ENCODE assay signal across 8 mouse cellular contexts in genomic region chr7:103827808-103828207, GRCm38 (mm10). TPM values are rescaled to one million over a fixed set of nuclear protein-coding genes. Genes with fewer than 3 reads are reported as not detected.
A peak's percentile ranks its signal among the peaks of the same experiment; 100 is the strongest.
DNase-seq lines count a peak whose midpoint lies in the region; ATAC-seq lines count a peak whose summit lies in the region.

Hbb-bs (minus strand) TSS chr7:103828096.

- H3K4me1 ChIP-seq in kidney, embryonic 14.5 days (ENCODE audit: control insufficient read depth, insufficient read depth, low read length) = no peaks in the 10 kb centered on the region
- no peaks in the 10 kb centered on the region for H3K4me1 ChIP-seq in midbrain, embryonic 12.5 days

- no peak for ATAC-seq in kidney, embryonic 14.5 days (ENCODE audit: low FRiP score, low TSS enrichment)
- ATAC-seq in midbrain, embryonic 12.5 days (ENCODE audit: low FRiP score, low read depth) = no peak

- H3K36me3 ChIP-seq in kidney, embryonic 14.5 days (ENCODE audit: control insufficient read depth, insufficient read depth, low read length) = no peaks in the 10 kb centered on the region
- no peaks in the 10 kb centered on the region for H3K36me3 ChIP-seq in midbrain, embryonic 12.5 days

- H3K27me3 ChIP-seq in kidney, embryonic 14.5 days (ENCODE audit: control insufficient read depth, insufficient read depth, low read length) = no peaks in the 10 kb centered on the region
- no peaks in the 10 kb centered on the region for H3K27me3 ChIP-seq in midbrain, embryonic 12.5 days

- WGBS in kidney, embryonic 14.5 days = 93% methylated on average over 4 of the region's 4 CpGs
- 87% methylated on average over 4 of the region's 4 CpGs for WGBS in midbrain, embryonic 12.5 days

- H3K4me3 ChIP-seq in kidney, embryonic 14.5 days (ENCODE audit: low read length) = no peak within 1 kb of the TSS
- H3K4me3 ChIP-seq in midbrain, embryonic 12.5 days = no peak within 1 kb of the TSS

- no peaks in the 10 kb centered on the region for H3K9me3 ChIP-seq in kidney, embryonic 14.5 days (ENCODE audit: control insufficient read depth, low read length)
- H3K9me3 ChIP-seq in midbrain, embryonic 12.5 days = no peaks in the 10 kb centered on the region

- no peak within 1 kb of the TSS for H3K27ac ChIP-seq in kidney, embryonic 14.5 days (ENCODE audit: low read depth, low read length)
- H3K27ac ChIP-seq in midbrain, embryonic 12.5 days (replicated peaks) = no peak within 1 kb of the TSS

- DNase-seq in kidney, postnatal 36 days = no peak
- peak; percentile 81 for DNase-seq in c-Kit-positive CD71-positive TER-119-negative erythroid progenitor cells, embryonic 14.5 days (ENCODE audit: low read depth)
- no peak for DNase-seq in heart, adult 8-10 months (ENCODE audit: low spot score)
- DNase-seq in layer of hippocampus, postnatal 14 days (ENCODE audit: low spot score in 2 of 2) = no peak
- no peak for DNase-seq in MN1 (ENCODE audit: low spot score)
- DNase-seq in cerebellum, adult 11-12 months = no peak

- no peak within 1 kb of the TSS for H3K4me2 ChIP-seq in kidney, embryonic 14.5 days (replicated peaks; ENCODE audit: low read depth, low read length)
- H3K4me2 ChIP-seq in midbrain, embryonic 12.5 days (replicated peaks) = no peak within 1 kb of the TSS

- no peak within 1 kb of the TSS for H3K9ac ChIP-seq in kidney, embryonic 14.5 days (ENCODE audit: low read depth, low read length)
- no peak within 1 kb of the TSS for H3K9ac ChIP-seq in midbrain, embryonic 12.5 days (replicated peaks)

RNA-seq across cellular contexts. Expression of gene Hbb-bs, which starts in this region (rescaled TPM):
- 3,842 and 4,307 TPM in 2 replicates for polyA plus RNA-seq in kidney, embryonic 14.5 days (2014; fragmentation: Nextera tagmentation; extraction: Ambion mirVana)
- total RNA-seq in heart, adult 8-10 months (2022) = over 10,000 TPM in 1 of 4 experiments, 1,000 to 10,000 TPM in 3; 2,003 to 12,142 (median 2,942) TPM
- 100 to 1,000 TPM; 565 to 654 TPM for total RNA-seq in layer of hippocampus, postnatal 14 days (2021)
- 643 and 809 TPM in 2 replicates for polyA plus RNA-seq in midbrain, embryonic 12.5 days (2016; fragmentation: Nextera tagmentation; extraction: Ambion mirVana)
